Mouse (Mus musculus) retina, embryonic 14.5 days (tissue): Measurements from ENCODE around the gene Capn10.

Experiments used
- DNase-seq: peaks from one replicate; pipeline ENCODE4 v3.0.0-alpha.2; 2015; ENCODE audit warnings: low spot score

The Capn10 gene

GRCm38 (mm10) chr1:92934182-92934827 is at the start of gene Capn10:
Gene Capn10, plus strand, starts transcription at chr1:92934376.
- DNase-seq = peak; percentile 96

GRCm38 (mm10) chr1:92888901-92889655 is 45.1 kb upstream of the Capn10 start:
- no peak for DNase-seq

GRCm38 (mm10) chr1:92892791-92893190 is 41.4 kb upstream of the Capn10 start:
- DNase-seq = no peak

- no peak for DNase-seq
Observed at GRCm38 (mm10) chr1:92893896-92894295, 40.3 kb upstream of the Capn10 start.

GRCm38 (mm10) chr1:92895089-92895488 is 39.1 kb upstream of the Capn10 start:
- DNase-seq = peak; percentile 93

- peak; percentile 77 for DNase-seq
Observed at GRCm38 (mm10) chr1:92902786-92903185, 31.4 kb upstream of the Capn10 start, which contains the start of gene Ankmy1. Gene Ankmy1, minus strand, starts transcription at chr1:92902906.

- no peak for DNase-seq
Observed at GRCm38 (mm10) chr1:92903627-92904026, 30.5 kb upstream of the Capn10 start.

GRCm38 (mm10) chr1:92905703-92906310 is 28.4 kb upstream of the Capn10 start:
- DNase-seq = no peak

GRCm38 (mm10) chr1:92906779-92907631 is 27.2 kb upstream of the Capn10 start, which contains the start of gene Dusp28:
Gene Dusp28, plus strand, starts transcription at chr1:92906981.
- DNase-seq = peak; percentile 93

GRCm38 (mm10) chr1:92907632-92908360 is 26.4 kb upstream of the Capn10 start:
- DNase-seq = no peak

- DNase-seq = no peak
Observed at GRCm38 (mm10) chr1:92908664-92909063, 25.5 kb upstream of the Capn10 start.

GRCm38 (mm10) chr1:92909068-92909467 is 25.1 kb upstream of the Capn10 start:
- DNase-seq = peak; percentile 67

- DNase-seq = peak; percentile 83
Observed at GRCm38 (mm10) chr1:92910239-92910885, 23.8 kb upstream of the Capn10 start, which contains the start of gene Rnpepl1. Gene Rnpepl1, plus strand, starts transcription at chr1:92910783.

- DNase-seq = peak; percentile 55
Observed at GRCm38 (mm10) chr1:92910925-92911720, 23.1 kb upstream of the Capn10 start.

- DNase-seq = no peak
Observed at GRCm38 (mm10) chr1:92911721-92912138, 22.4 kb upstream of the Capn10 start.

GRCm38 (mm10) chr1:92912286-92912685 is 21.9 kb upstream of the Capn10 start:
- DNase-seq = peak; percentile 30

- no peak for DNase-seq
Observed at GRCm38 (mm10) chr1:92914239-92914638, 19.9 kb upstream of the Capn10 start.

- DNase-seq = no peak
Observed at GRCm38 (mm10) chr1:92914993-92915392, 19.2 kb upstream of the Capn10 start.

- DNase-seq = no peak
Observed at GRCm38 (mm10) chr1:92916725-92917124, 17.5 kb upstream of the Capn10 start.

GRCm38 (mm10) chr1:92919151-92919550 is 15.0 kb upstream of the Capn10 start:
- no peak for DNase-seq
